Mouse (Mus musculus) right cerebral cortex, postnatal 4 days (tissue): ENCODE data around the gene Pnmal1.

Source experiments
- DNase-seq: peaks from one replicate; pipeline ENCODE4 v3.0.0-alpha.2; 2022

Gene Pnmal1

GRCm38 (mm10) chr7:16959539-16960187, at the start of gene Pnmal1:
Pnmal1 (plus strand) TSS chr7:16959679.
- peak; percentile 92 for DNase-seq

GRCm38 (mm10) chr7:16909909-16910308, 49.6 kb upstream of the Pnmal1 start:
- DNase-seq: no peak

GRCm38 (mm10) chr7:16911904-16912303, 47.6 kb upstream of the Pnmal1 start:
- DNase-seq: no peak

- no peak for DNase-seq
These were observed 47.1 kb upstream of the Pnmal1 start for GRCm38 (mm10) chr7:16912360-16912759.

GRCm38 (mm10) chr7:16913806-16914452, 45.5 kb upstream of the Pnmal1 start:
- peak; percentile 71 for DNase-seq

- DNase-seq: no peak
These were observed 44.8 kb upstream of the Pnmal1 start for GRCm38 (mm10) chr7:16914453-16915343.

- no peak for DNase-seq
These were observed 43.8 kb upstream of the Pnmal1 start for GRCm38 (mm10) chr7:16915461-16916340.

GRCm38 (mm10) chr7:16916342-16917265, 42.9 kb upstream of the Pnmal1 start:
- no peak for DNase-seq

GRCm38 (mm10) chr7:16917447-16917846, 42.0 kb upstream of the Pnmal1 start:
- no peak for DNase-seq

- no peak for DNase-seq
These were observed 41.5 kb upstream of the Pnmal1 start for GRCm38 (mm10) chr7:16918014-16918413.

GRCm38 (mm10) chr7:16918670-16919069, 40.8 kb upstream of the Pnmal1 start:
- DNase-seq: no peak

- no peak for DNase-seq
These were observed 39.9 kb upstream of the Pnmal1 start for GRCm38 (mm10) chr7:16919395-16920149.

GRCm38 (mm10) chr7:16920150-16920579, 39.3 kb upstream of the Pnmal1 start:
- no peak for DNase-seq

- no peak for DNase-seq
These were observed 38.4 kb upstream of the Pnmal1 start for GRCm38 (mm10) chr7:16920818-16921791.

- no peak for DNase-seq
These were observed 37.6 kb upstream of the Pnmal1 start for GRCm38 (mm10) chr7:16921881-16922335.

GRCm38 (mm10) chr7:16922360-16922973, 37.0 kb upstream of the Pnmal1 start:
- no peak for DNase-seq

GRCm38 (mm10) chr7:16923283-16924036, 36.0 kb upstream of the Pnmal1 start:
- no peak for DNase-seq
